Mouse (Mus musculus) lung, embryonic 15.5 days (tissue): ENCODE results near the gene Kit. TPM values are rescaled to one million over a fixed set of nuclear protein-coding genes. Genes with fewer than 3 reads are reported as not detected.

ENCODE experiments used
- ATAC-seq: fragments of 200-750 bp; cut with Nextera tagmentation; 2 replicates; pipeline ENCODE4 v1.8.0; 2017; ENCODE audit warnings: moderate number of reproducible peaks, borderline replicate concordance; ENCODE audit not compliant: low FRiP score, low TSS enrichment; ENCODE audit errors: extremely low read depth
- H3K27ac ChIP-seq: fragments of 300-500 bp; sonication (generic); 2 replicates; pipeline ENCODE4 v1.5.1; 2015; ENCODE audit warnings: moderate library complexity, mild to moderate bottlenecking, inconsistent platforms
- H3K27me3 ChIP-seq: fragments of 300-500 bp; sonication (generic); 2 replicates; pipeline ENCODE4 v1.6.1; 2015; ENCODE audit warnings: inconsistent platforms
- H3K36me3 ChIP-seq: fragments of 300-500 bp; sonication (generic); 2 replicates; pipeline ENCODE4 v1.6.1; 2015; ENCODE audit warnings: inconsistent platforms
- H3K4me1 ChIP-seq: fragments of 300-500 bp; sonication (generic); 2 replicates; pipeline ENCODE4 v1.6.1; 2015; ENCODE audit warnings: inconsistent platforms
- H3K4me2 ChIP-seq: fragments of 300-500 bp; sonication (generic); 2 replicates; pipeline ENCODE4 v1.6.1; 2015; ENCODE audit warnings: inconsistent platforms, mild to moderate bottlenecking, moderate library complexity
- H3K4me3 ChIP-seq: fragments of 300-500 bp; sonication (generic); 2 replicates; pipeline ENCODE4 v1.5.1; 2015; ENCODE audit warnings: mild to moderate bottlenecking, inconsistent platforms
- H3K9ac ChIP-seq: fragments of 300-500 bp; sonication (generic); 2 replicates; pipeline ENCODE4 v1.6.1; 2015; ENCODE audit warnings: inconsistent platforms
- H3K9me3 ChIP-seq: fragments of 300-500 bp; sonication (generic); 2 replicates; pipeline ENCODE4 v1.6.1; 2016; ENCODE audit warnings: inconsistent platforms
- WGBS: fragments of 180-500 bp; shearing (Covaris S2); methylation state at CpG from one replicate; pipeline ENCODE4 v1.1.7; 2015; 5-methylcytosine and 5-hydroxymethylcytosine counted together
- polyA plus RNA-seq: library from polyadenylated mRNA; unstranded; fragments of >200 nt; fragmentation: Nextera tagmentation; extraction: Ambion mirVana; gene quantifications from 2 replicates; pipeline ENCODE4 v1.2.1, GENCODE M21; 2015

Gene Kit
- polyA plus RNA-seq, 1 experiment from 2014 or later: 43.7 TPM

DNA sequence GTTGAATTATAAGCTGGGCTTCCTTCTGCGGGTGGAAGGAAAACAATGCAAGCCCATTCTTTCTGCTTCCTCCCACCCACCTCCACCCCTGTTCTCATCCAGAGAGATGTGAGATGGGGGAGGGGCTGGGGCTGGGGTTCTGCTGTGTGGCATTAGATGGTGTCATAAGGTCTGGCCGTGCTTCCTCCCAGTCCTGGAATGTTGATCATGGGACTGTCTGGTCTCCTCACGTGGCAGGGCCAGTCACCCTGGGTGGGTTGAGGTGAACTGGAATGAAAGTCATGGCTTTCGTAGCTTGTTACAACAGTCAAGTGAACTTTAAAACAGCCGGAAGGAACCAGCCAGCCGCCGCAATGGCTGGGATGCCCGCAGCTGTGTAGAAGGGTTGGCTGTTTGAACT lies 78.7 kb downstream of the Kit start:
- no peak; the same call in 1 of the 2 replicates for ATAC-seq
- no peak overlapping the region for H3K4me2 ChIP-seq

DNA sequence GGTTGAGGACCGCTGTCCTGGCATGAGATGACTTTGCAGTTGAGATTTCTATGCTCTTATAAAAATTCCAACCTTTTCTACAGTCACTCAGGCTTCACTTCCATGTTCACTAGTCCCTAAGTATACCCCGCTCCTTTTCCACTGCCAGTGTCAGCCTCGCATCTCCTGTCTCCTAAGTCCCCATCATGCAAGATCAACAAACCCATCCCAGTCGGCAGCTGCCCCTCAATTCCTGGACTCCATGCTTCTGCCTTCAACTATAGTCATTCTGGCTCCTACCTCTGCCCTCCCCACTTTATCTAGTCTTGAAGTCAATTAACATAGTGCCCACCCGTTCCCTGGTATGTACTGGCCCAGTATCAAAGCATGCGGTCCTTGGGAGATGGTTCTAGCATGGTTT lies 83.9 kb downstream of the Kit start:
- Histone ChIP-seq H3K4me3 (no peak overlapping the region), H3K4me1 (no peaks in the 10 kb centered on the region; the same call in 1 of the 2 replicates), H3K27me3 (no peaks in the 10 kb centered on the region), H3K36me3 (no peaks in the 10 kb centered on the region), H3K27ac (no peak overlapping the region), H3K9me3 (no peaks in the 10 kb centered on the region), H3K4me2 (no peak overlapping the region), H3K9ac (no peak overlapping the region)
- 84% methylated on average over 6 of the region's 6 CpGs for WGBS
- no peak for ATAC-seq

More for the DNA sequence above, 78.7 kb downstream of the Kit start:
- H3K9ac ChIP-seq: no peak overlapping the region
- WGBS: 85% methylated on average over 8 of the region's 8 CpGs
- no peaks in the 10 kb centered on the region for H3K27me3 ChIP-seq
- H3K4me1 ChIP-seq: no peaks in the 10 kb centered on the region; the same call in 1 of the 2 replicates
- H3K9me3 ChIP-seq: no peaks in the 10 kb centered on the region
- H3K27ac ChIP-seq: no peak overlapping the region
- no peaks in the 10 kb centered on the region for H3K36me3 ChIP-seq
- H3K4me3 ChIP-seq: no peak overlapping the region

- 97% methylated on average over 27 of the region's 27 CpGs for WGBS
- no peak overlapping the region for H3K27ac ChIP-seq
- ATAC-seq: no peak
Observed at GRCm38 (mm10) chr5:75660342-75660741, 85.6 kb downstream of the Kit start.

GRCm38 (mm10) chr5:75662466-75662865 lies 87.8 kb downstream of the Kit start:
- no peak overlapping the region for H3K27ac ChIP-seq
- H3K4me2 ChIP-seq: no peak overlapping the region
- no peaks in the 10 kb centered on the region for H3K4me1 ChIP-seq
- no peak overlapping the region for H3K9ac ChIP-seq
- H3K27me3 ChIP-seq: no peaks in the 10 kb centered on the region
- no peak overlapping the region for H3K4me3 ChIP-seq
- H3K36me3 ChIP-seq: no peaks in the 10 kb centered on the region
- WGBS: 74% methylated on average over 12 of the region's 12 CpGs
- ATAC-seq: no peak
- no peaks in the 10 kb centered on the region for H3K9me3 ChIP-seq

More at GRCm38 (mm10) chr5:75660342-75660741, 85.6 kb downstream of the Kit start:
- Histone ChIP-seq H3K9me3 (no peaks in the 10 kb centered on the region), H3K36me3 (no peaks in the 10 kb centered on the region), H3K4me3 (no peak overlapping the region), H3K4me1 (no peaks in the 10 kb centered on the region; the same call in 1 of the 2 replicates), H3K4me2 (no peak overlapping the region), H3K9ac (no peak overlapping the region), H3K27me3 (no peaks in the 10 kb centered on the region)

DNA sequence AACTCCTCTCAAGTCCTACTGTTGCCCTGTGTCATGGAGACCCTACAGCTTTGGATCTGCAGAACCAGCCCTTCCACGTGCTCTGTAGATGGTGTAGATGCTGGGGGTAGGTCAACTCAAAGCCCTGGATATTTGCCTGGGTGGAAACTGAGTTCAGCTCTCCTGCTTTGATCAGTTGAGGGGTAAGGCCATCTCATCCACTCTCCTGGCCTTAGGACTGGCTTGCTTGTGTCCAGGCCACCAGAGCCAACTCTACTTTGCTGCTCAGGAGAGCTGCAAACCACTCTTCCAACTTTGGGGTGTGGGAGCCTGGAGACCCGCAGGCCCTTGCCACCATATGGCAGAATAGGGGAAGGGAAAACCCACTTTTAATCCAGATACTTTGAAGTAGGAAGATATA lies 89.1 kb downstream of the Kit start:
- Histone ChIP-seq H3K36me3 (no peaks in the 10 kb centered on the region), H3K27me3 (no peaks in the 10 kb centered on the region), H3K4me2 (no peak overlapping the region), H3K27ac (no peak overlapping the region), H3K4me1 (no peaks in the 10 kb centered on the region), H3K9me3 (no peaks in the 10 kb centered on the region), H3K9ac (no peak overlapping the region), H3K4me3 (no peak overlapping the region)
- no peak for ATAC-seq
- WGBS: 87% methylated on average over 2 of the region's 2 CpGs

- WGBS: 56% methylated on average over 3 of the region's 3 CpGs
- no peak overlapping the region for H3K4me2 ChIP-seq
Observed at GRCm38 (mm10) chr5:75667083-75667482, 92.4 kb downstream of the Kit start.

DNA sequence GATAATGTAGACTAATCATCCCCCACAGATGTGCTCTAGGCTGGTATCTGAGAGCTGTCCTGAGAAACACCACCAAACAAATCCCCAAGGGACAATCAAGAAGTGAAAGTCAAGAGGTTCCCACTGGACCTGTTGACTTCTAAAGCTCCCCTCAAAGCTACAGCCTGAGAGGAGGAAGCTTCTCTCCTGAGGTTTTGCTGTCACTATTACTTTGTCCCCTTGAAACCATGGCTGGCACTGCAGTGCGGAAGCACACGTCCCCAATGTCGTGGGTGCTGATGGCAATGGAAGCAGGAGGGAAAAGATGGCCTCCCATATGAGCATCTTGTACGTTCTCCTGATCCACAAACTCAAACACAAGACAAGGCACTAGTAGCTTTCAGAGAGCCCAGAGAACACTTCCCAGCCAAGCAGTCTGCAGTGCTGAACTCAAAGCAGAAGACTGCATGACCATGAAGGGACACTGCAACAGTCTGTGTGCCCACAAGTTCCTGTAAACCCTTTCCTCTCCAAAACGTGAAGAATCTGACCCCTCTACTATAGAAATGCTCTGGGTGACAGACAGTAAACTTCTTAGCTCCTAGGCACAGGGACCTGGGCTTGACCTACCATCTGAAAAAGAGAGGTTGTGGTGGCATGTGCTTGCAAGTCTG lies 96.5 kb downstream of the Kit start:
- Histone ChIP-seq H3K9ac (no peak overlapping the region), H3K9me3 (no peaks in the 10 kb centered on the region), H3K27me3 (no peaks in the 10 kb centered on the region), H3K4me2 (no peak overlapping the region), H3K27ac (no peak overlapping the region), H3K4me1 (no peaks in the 10 kb centered on the region), H3K36me3 (no peaks in the 10 kb centered on the region), H3K4me3 (no peak overlapping the region)
- WGBS: 76% methylated on average over 5 of the region's 5 CpGs
- ATAC-seq: no peak

More at GRCm38 (mm10) chr5:75667083-75667482, 92.4 kb downstream of the Kit start:
- H3K27me3 ChIP-seq: no peaks in the 10 kb centered on the region
- no peaks in the 10 kb centered on the region for H3K9me3 ChIP-seq
- H3K27ac ChIP-seq: no peak overlapping the region
- H3K4me3 ChIP-seq: no peak overlapping the region
- no peaks in the 10 kb centered on the region for H3K36me3 ChIP-seq
- no peak overlapping the region for H3K9ac ChIP-seq
- ATAC-seq: no peak
- no peaks in the 10 kb centered on the region for H3K4me1 ChIP-seq

DNA sequence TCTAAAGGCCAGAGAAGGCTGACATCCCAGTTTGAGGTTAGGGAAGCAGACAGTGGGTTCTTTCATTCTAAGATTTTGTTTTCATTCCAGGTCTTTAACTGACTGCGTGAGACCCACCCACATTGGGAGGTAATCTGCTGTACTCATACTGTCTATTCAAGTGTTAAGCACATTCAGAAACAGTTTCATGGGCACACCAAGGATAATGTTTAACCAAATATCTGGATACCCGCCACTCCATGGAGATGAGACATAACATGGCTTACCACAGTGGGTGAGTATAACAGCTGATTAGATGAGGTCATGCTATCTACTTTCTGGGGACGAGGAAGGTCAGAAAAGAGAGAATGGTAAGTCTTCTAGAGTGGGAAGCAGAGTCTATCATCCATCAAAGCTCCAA lies 101.3 kb downstream of the Kit start:
- whole genome bisulfite sequencing: 74% methylated on average over 3 of the region's 3 CpGs
- no peak for ATAC-seq
- Histone ChIP-seq H3K9me3 (no peaks in the 10 kb centered on the region), H3K4me2 (no peak overlapping the region), H3K36me3 (no peaks in the 10 kb centered on the region), H3K4me1 (no peaks in the 10 kb centered on the region), H3K4me3 (no peak overlapping the region), H3K9ac (no peak overlapping the region), H3K27me3 (no peaks in the 10 kb centered on the region), H3K27ac (no peak overlapping the region)

GRCm38 (mm10) chr5:75679896-75680295 lies 105.2 kb downstream of the Kit start:
- Histone ChIP-seq H3K36me3 (no peaks in the 10 kb centered on the region), H3K9me3 (no peaks in the 10 kb centered on the region), H3K27ac (no peak overlapping the region), H3K4me2 (no peak overlapping the region), H3K4me3 (no peak overlapping the region), H3K4me1 (no peaks in the 10 kb centered on the region), H3K9ac (no peak overlapping the region), H3K27me3 (no peaks in the 10 kb centered on the region)
- WGBS: 54% methylated on average over 3 of the region's 3 CpGs
- ATAC-seq: no peak

DNA sequence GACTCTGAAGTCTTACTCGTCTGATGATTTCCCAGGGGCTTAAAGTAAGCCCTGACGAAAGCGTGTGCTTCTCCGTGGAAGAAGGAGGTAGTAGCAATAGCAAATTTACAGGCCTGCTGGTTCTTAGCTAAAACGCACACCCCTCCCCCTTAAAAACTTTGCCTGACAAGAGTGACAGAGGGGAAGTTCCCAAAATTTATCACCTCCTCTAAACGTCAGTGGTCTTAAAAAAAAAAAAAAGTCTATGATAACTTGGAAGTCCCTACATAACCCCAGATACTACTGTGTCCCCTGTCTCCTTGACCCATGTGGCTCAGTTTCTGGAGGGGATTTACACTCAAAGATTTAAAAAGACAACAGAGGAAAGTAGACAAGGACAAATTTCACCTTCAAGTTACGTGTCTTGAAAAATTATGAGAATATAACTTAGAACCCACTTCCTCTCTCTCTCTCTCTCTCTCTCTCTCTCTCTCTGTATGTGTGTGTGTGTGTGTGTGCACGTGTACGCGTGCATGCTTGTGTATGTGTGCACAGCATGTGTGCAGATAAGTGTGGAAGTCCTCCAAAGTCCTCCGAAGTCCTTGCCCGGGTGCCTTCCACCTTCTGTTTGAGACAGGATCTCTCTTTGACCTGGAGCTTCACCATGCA lies 120.6 kb downstream of the Kit start:
- Histone ChIP-seq H3K27ac (no peak overlapping the region), H3K4me1 (no peaks in the 10 kb centered on the region), H3K27me3 (no peaks in the 10 kb centered on the region), H3K4me3 (no peak overlapping the region), H3K9me3 (no peaks in the 10 kb centered on the region), H3K9ac (no peak overlapping the region), H3K36me3 (no peaks in the 10 kb centered on the region), H3K4me2 (no peak overlapping the region)
- no peak for ATAC-seq
- WGBS: 72% methylated on average over 12 of the region's 12 CpGs

- Histone ChIP-seq H3K27me3 (no peaks in the 10 kb centered on the region), H3K36me3 (no peaks in the 10 kb centered on the region), H3K9ac (no peak overlapping the region), H3K4me3 (no peak overlapping the region), H3K4me1 (no peaks in the 10 kb centered on the region), H3K4me2 (no peak overlapping the region), H3K27ac (no peak overlapping the region), H3K9me3 (no peaks in the 10 kb centered on the region)
- WGBS: 87% methylated on average over 5 of the region's 5 CpGs
- ATAC-seq: no peak
Observed at GRCm38 (mm10) chr5:75696960-75697359, 122.2 kb downstream of the Kit start.

DNA sequence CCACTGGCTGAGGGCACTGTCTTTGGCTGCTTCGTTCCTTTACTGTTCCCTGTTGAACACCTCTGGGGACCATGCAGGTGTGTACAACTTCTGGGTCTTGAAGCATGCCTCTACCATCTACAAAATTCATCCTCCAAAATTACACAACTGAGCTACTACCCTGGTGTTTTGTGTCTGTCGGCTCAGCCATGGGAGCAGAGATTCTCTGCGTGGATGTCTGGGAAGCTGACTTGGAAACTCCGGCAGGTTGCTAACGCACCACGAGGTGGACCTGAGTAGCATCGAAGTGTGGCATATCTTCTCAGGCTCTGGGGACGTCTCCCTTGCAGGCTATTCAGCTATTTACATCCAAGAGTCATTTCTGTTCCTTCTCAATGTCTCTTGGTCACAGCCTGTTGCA lies 123.8 kb downstream of the Kit start:
- WGBS: 85% methylated on average over 8 of the region's 8 CpGs
- no peak for ATAC-seq
- Histone ChIP-seq H3K27me3 (no peaks in the 10 kb centered on the region), H3K4me1 (no peaks in the 10 kb centered on the region), H3K4me3 (no peak overlapping the region), H3K27ac (no peak overlapping the region), H3K9ac (no peak overlapping the region), H3K36me3 (no peaks in the 10 kb centered on the region), H3K4me2 (no peak overlapping the region), H3K9me3 (no peaks in the 10 kb centered on the region)
